Mouse (Mus musculus) limb, embryonic 14.5 days (tissue): Measurements from ENCODE around the gene Fam19a3. TPM values are rescaled to one million over a fixed set of nuclear protein-coding genes. Genes with fewer than 3 reads are reported as not detected.
A peak's percentile ranks its signal among the peaks of the same experiment; 100 is the strongest.
"Not testable (repeated sequence)": the region's sequence is repeated elsewhere in the genome, so short reads cannot be mapped to it uniquely, and the experiment has no call there.

Source experiments
- ATAC-seq: fragments of 200-750 bp; cut with Nextera tagmentation; 2 replicates; pipeline ENCODE4 v1.8.0; 2017; ENCODE audit warnings: low read depth, moderate number of reproducible peaks, moderate TSS enrichment; ENCODE audit not compliant: low FRiP score
- DNase-seq: peaks from one replicate; pipeline ENCODE4 v3.0.0-alpha.2; 2015; ENCODE audit warnings: low spot score
- H3K27ac ChIP-seq: fragments of 300-500 bp; sonication (generic); replicated peaks from 2 replicates; pipeline ENCODE4 v1.5.1; 2014; ENCODE audit warnings: low read depth, mild to moderate bottlenecking, low read length, moderate library complexity, mixed read lengths
- H3K27me3 ChIP-seq: fragments of 300-500 bp; sonication (generic); 2 replicates; pipeline ENCODE4 v1.6.1; 2014; ENCODE audit warnings: low read length, mixed read lengths; ENCODE audit not compliant: control insufficient read depth, insufficient read depth
- H3K36me3 ChIP-seq: fragments of 300-500 bp; sonication (generic); 2 replicates; pipeline ENCODE4 v1.6.1; 2014; ENCODE audit warnings: mild to moderate bottlenecking, low read length, moderate library complexity, mixed read lengths; ENCODE audit not compliant: control insufficient read depth, insufficient read depth
- H3K4me1 ChIP-seq: fragments of 300-500 bp; sonication (generic); 2 replicates; pipeline ENCODE4 v1.6.1; 2014; ENCODE audit warnings: antibody characterized with exemption, low read length, mixed read lengths; ENCODE audit not compliant: control insufficient read depth, insufficient read depth
- H3K4me2 ChIP-seq: fragments of 300-500 bp; sonication (generic); replicated peaks from 2 replicates; pipeline ENCODE4 v1.6.1; 2014; ENCODE audit warnings: low read depth, mild to moderate bottlenecking, low read length, moderate library complexity; ENCODE audit not compliant: severe bottlenecking
- H3K4me3 ChIP-seq: fragments of 300-500 bp; sonication (generic); replicated peaks from 2 replicates; pipeline ENCODE4 v1.5.1; 2014; ENCODE audit warnings: low read length
- H3K9ac ChIP-seq: fragments of 300-500 bp; sonication (generic); 2 replicates; pipeline ENCODE4 v1.6.1; 2014; ENCODE audit warnings: mild to moderate bottlenecking, low read depth, low read length, moderate library complexity; ENCODE audit not compliant: severe bottlenecking
- H3K9me3 ChIP-seq: fragments of 300-500 bp; sonication (generic); 2 replicates; pipeline ENCODE4 v1.6.1; 2016; ENCODE audit warnings: low read length; ENCODE audit not compliant: control insufficient read depth
- POLR2A ChIP-seq: fragments of 200-500 bp; IDR thresholded peaks from 2 replicates; pipeline ENCODE4 v1.8.0; 2012; ENCODE audit warnings: inconsistent platforms, mild to moderate bottlenecking, moderate library complexity, borderline replicate concordance; ENCODE audit not compliant: insufficient read depth, insufficient read length; ENCODE audit errors: extremely low read depth
- WGBS: fragments of 180-500 bp; shearing (Covaris S2); extraction: QIAGEN DNeasy Blood & Tissue Kit; methylation state at CpG from one replicate; pipeline ENCODE4 v1.1.7; 2014; 5-methylcytosine and 5-hydroxymethylcytosine counted together
- polyA plus RNA-seq, 2 experiments: library from polyadenylated mRNA; depleted of rRNA in 1 of 2; stranded (reverse) in 1 of 2; unstranded in 1 of 2; fragments of >200 nt; fragmentation: Nextera tagmentation in 1 of 2; extraction: Ambion mirVana in 1 of 2; gene quantifications; 2 replicates each; pipeline versions ENCODE4 v1.2.1 to v1.2.3; 2012 to 2014

Gene Fam19a3
- polyA plus RNA-seq, 2 experiments: 0.26 to 0.93 TPM

GRCm38 (mm10) chr3:104817481-104817990, 35.9 kb upstream of the Fam19a3 start:
- peak; percentile 61 for ATAC-seq
- no peak for TF ChIP-seq POLR2A
- peak overlapping the region; percentile 96 for H3K9ac ChIP-seq
- H3K9me3 ChIP-seq: no peaks in the 10 kb centered on the region
- under 1% methylated on average over 17 of the region's 46 CpGs for WGBS
- peak overlapping the region; percentile 94 for H3K27ac ChIP-seq
- H3K4me2 ChIP-seq: peak overlapping the region; percentile 57
- peak; percentile 63 for DNase-seq
- peak overlapping the region; percentile 86 for H3K4me3 ChIP-seq
- H3K27me3 ChIP-seq: no peaks in the 10 kb centered on the region
- peaks cover 17% of the 10 kb centered on the region; the same call in 1 of the 2 replicates for H3K36me3 ChIP-seq
- H3K4me1 ChIP-seq: peaks cover 20% of the 10 kb centered on the region

DNA sequence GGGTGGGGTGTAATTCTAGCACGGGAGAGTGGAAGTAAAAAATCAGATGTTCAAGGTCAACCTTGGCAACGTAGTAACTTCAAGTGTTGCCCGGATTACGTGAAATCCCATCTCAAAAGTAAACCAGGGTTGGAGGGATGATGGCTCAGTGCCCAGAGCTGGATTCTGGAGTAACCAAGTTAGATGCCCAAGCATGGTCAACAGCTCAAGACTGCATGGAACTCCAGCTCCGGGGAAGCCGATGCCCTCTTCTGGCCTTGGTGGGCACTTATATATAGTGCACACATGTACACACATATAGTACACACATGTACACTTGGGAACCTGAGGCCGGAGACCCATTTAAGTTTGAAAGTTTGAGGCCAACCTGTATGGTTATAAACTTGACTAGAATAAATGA, 34.5 kb upstream of the Fam19a3 start:
- no peak for DNase-seq
- no peak overlapping the region for H3K4me2 ChIP-seq
- WGBS: 94% methylated on average over 7 of the region's 7 CpGs

DNA sequence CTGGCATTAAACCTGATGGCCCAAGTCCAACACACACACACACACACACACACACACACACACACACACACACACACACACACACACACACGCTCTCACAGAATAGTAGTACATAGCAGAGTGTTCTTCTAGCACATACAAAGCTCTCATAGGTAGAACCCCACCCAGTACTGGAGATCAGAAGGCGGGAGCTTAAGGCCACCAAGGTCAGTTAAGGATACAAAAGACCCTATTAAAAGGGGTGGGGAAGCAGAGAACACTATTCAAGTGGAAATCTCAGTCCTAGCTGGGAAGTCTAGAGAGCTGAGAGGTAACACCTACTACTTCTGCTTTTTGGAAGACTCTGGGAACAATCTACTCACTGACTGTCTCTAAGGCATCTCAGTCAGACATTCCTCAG, 33.7 kb upstream of the Fam19a3 start:
- no peak overlapping the region for H3K4me2 ChIP-seq
- 86% methylated on average over 2 of the region's 2 CpGs for WGBS
- no peak for DNase-seq
- TF ChIP-seq POLR2A: no peak
- H3K9ac ChIP-seq: no peak overlapping the region
- H3K9me3 ChIP-seq: no peaks in the 10 kb centered on the region
- peaks cover 7% of the 10 kb centered on the region; the same call in 1 of the 2 replicates for H3K36me3 ChIP-seq
- H3K27ac ChIP-seq: no peak overlapping the region
- no peaks in the 10 kb centered on the region for H3K27me3 ChIP-seq
- peaks cover 20% of the 10 kb centered on the region for H3K4me1 ChIP-seq
- no peak for ATAC-seq
- no peak overlapping the region for H3K4me3 ChIP-seq

More for the DNA sequence above, 34.5 kb upstream of the Fam19a3 start:
- Histone ChIP-seq H3K4me3 (no peak overlapping the region), H3K27ac (no peak overlapping the region), H3K4me1 (peaks cover 20% of the 10 kb centered on the region), H3K9ac (no peak overlapping the region), H3K9me3 (no peaks in the 10 kb centered on the region), H3K36me3 (peaks cover 7% of the 10 kb centered on the region; the same call in 1 of the 2 replicates), H3K27me3 (no peaks in the 10 kb centered on the region)
- TF ChIP-seq POLR2A: no peak
- ATAC-seq: no peak

DNA sequence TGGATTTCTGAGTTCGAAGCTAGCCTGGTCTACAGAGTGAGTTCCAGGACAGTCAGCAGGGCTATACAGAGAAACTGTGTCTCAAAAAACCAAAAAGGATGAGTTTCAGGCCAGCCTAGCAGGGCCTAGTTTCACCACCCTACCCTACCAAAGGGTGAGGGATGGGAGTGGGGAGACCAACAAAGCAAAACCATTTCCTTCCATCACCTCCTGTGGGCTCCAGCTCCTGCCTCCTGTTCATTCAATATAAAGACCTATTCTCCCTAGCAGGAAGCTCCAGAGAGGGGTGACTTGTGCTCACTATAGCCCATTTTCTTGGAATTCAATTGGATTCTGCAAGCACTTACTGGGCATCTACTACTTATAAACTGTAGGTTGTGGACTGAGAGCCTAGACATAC, 33.1 kb upstream of the Fam19a3 start:
- ATAC-seq: no peak
- Histone ChIP-seq H3K9ac (no peak overlapping the region), H3K9me3 (no peaks in the 10 kb centered on the region), H3K4me1 (peaks cover 20% of the 10 kb centered on the region), H3K4me3 (no peak overlapping the region), H3K36me3 (peaks cover 7% of the 10 kb centered on the region; the same call in 1 of the 2 replicates), H3K27me3 (no peaks in the 10 kb centered on the region), H3K27ac (no peak overlapping the region), H3K4me2 (no peak overlapping the region)
- no peak for DNase-seq
- TF ChIP-seq POLR2A: no peak
- 87% methylated on average over 1 of the region's 1 CpGs for WGBS

DNA sequence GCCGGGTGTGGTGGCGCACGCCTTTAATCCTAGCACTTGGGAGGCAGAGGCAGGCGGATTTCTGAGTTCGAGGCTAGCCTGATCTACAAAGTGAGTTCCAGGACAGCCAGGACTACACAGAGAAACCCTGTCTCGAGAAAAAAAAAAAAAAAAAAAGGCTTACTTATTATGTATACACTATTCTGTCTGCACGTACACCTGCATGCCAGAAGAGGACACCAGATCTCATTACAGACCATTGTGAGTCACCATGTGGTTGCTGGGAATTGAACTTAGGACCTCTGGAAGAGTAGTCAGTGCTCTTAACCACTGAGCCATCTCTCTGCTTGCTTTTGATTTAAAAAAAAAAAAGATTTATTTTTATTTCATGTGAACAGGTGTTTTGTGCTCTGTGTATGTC, 31.6 kb upstream of the Fam19a3 start:
- peaks cover 14% of the 10 kb centered on the region for H3K4me1 ChIP-seq
- WGBS: 95% methylated on average over 7 of the region's 7 CpGs
- H3K27ac ChIP-seq, H3K27me3 ChIP-seq, H3K4me3 ChIP-seq, H3K9ac ChIP-seq, H3K4me2 ChIP-seq, ATAC-seq, DNase-seq, H3K36me3 ChIP-seq, H3K9me3 ChIP-seq: not testable (repeated sequence)

- DNase-seq (no peak), ATAC-seq (no peak)
- Histone ChIP-seq H3K4me1 (peaks cover 14% of the 10 kb centered on the region), H3K9ac (no peak overlapping the region), H3K27ac (no peak overlapping the region), H3K36me3 (peaks cover 7% of the 10 kb centered on the region; the same call in 1 of the 2 replicates), H3K27me3 (no peaks in the 10 kb centered on the region), H3K9me3 (no peaks in the 10 kb centered on the region), H3K4me3 (no peak overlapping the region), H3K4me2 (no peak overlapping the region)
- TF ChIP-seq POLR2A: no peak
- WGBS: 89% methylated on average over 4 of the region's 4 CpGs
These were observed 30.6 kb upstream of the Fam19a3 start for GRCm38 (mm10) chr3:104812254-104812653.
